Mouse (Mus musculus) frontal cortex, postnatal 36 days (tissue): ENCODE measurements around the gene Nfkbib.
A peak's percentile ranks its signal among the peaks of the same experiment; 100 is the strongest.

Experiments used
- DNase-seq, 2 experiments: peaks; one replicate each; pipeline ENCODE4 v3.0.0; 2022; ENCODE audit warnings: low spot score in 2 of 2

Nfkbib gene

DNA sequence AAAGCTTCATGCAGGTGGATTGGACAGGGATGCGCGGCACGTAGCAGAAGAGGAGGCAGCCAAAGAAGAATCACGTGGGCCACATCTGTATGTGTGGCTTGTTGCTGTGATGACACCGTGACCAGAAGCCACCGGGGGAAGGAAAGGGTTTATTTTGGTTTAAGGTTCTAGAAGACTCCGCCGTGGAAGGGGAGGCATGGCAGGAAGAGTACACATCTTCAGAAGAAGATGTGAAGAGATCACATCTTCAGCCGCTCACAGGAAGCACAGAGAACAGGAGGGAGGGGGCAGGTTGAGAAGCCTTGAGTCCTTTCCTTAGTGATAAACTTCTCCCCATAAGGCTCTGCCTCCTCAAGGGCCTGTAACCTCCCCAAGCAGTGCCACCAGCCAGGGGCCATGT lies 32.7 kb upstream of the Nfkbib start:
- DNase-seq: no peak

DNA sequence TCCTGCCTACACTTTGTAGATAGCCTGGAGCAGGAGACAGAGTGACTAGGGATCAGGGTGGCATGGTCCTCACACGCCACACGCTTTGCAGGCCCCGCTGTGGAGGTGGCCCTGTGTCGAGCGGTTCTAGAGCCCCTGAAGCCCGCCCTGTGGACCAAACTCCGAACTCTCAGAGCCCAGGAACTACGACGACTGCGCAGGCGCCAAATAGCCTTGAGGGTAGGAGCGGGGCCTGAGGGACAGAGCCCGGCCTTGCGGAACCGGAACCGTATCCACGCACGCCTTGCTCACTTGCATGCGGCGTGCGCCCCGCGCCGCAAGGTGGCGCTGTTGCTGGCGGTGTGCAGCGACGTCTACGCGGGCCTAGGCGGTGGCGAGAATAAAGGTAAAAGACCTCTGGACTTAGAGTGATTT lies 29.3 kb upstream of the Nfkbib start:
- DNase-seq: peak; percentile 66 to 77

DNA sequence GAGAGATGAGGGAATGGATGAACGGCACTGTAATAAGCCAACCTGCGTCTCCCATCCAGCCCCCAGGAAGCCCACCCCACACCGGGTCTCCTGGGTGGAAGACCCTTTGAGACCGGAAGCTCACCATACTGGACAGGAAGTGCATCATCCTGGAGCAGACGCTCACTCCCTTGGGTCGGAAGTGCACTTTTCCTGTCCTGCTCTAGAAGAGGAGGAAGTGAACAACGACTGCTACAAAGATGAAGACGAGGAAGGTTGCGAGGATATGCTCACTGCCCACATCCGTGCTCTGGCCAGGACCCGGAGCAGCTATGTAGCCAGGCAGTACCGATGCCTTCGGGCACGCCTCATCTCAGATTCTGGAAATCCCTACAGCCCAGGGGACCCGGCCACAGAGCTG lies 28.5 kb upstream of the Nfkbib start:
- DNase-seq: no peak

DNA sequence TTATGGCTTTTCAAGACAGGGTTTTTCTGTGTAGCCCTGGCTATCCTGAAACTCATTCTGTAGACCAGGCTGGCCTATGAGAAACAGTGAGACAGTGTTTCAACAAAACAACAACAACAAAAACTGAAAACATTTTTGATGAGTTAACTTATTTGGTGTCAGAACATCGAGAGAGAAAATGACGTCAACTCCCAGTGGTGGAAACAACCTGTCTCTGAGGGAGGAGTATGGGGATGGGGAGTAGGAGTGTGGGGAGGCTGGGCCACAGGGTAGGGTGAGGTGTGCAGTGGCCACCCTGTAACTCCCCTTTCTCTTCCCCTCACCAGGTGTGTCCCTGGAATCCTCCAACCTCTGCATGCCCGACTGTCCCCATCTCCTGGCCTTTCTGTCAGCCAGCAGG lies 27.2 kb upstream of the Nfkbib start:
- DNase-seq: no peak

DNA sequence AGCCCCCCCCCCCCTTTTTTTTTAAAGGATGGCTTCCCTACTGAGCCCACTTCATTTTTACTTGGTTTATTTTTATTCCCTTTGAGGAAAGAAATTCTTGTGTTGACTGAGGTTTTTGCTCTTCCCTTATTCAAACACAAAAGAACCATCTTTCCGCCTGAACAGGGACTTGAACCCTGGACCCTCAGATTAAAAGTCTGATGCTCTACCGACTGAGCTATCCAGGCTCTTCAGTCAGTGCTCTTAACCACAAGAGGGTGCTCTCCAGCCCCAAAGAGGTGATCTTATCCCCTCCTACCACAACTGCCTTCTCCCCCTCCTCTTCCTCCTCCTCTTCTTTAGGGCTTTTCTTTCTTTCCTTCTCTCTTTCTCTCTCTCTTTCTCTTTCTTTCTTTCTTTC lies 26.5 kb upstream of the Nfkbib start:
- DNase-seq: no peak

DNA sequence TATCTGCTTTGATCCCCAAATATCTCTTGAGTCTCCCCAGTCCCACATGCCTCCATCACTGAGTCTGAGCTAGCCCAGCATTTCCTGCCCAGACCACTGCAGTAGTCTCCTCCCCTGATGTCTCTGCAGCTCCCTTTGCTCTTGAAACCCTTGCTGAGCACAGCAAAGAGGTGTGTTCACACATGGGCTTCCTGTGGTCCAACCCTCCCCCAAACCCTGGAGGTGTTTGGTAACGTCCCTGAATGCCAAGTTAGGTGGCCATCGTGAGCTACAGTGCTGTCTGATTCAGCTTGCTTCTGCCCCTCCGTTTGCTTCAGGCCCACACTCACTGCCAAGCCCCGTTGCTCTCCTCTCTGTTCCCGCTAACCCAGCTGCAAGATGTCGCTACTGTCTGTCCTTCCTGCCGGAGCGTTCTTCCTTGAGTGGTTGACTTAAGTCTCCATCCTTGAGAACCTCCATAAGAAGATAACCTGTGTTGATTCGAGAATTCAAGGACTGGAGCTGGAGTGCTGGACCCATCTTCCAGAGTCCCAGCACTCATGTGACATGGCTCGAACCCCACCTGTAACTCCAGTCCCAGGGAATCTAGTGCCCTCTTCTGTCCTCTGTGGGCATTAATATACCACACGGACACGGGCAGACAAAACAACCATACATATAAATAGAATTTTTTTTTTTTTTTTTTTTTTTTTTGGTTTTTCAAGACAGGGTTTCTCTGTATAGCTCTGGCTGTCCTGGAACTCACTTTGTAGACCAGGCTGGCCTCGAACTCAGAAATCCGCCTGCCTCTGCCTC lies 25.3 kb upstream of the Nfkbib start:
- DNase-seq: no peak

DNA sequence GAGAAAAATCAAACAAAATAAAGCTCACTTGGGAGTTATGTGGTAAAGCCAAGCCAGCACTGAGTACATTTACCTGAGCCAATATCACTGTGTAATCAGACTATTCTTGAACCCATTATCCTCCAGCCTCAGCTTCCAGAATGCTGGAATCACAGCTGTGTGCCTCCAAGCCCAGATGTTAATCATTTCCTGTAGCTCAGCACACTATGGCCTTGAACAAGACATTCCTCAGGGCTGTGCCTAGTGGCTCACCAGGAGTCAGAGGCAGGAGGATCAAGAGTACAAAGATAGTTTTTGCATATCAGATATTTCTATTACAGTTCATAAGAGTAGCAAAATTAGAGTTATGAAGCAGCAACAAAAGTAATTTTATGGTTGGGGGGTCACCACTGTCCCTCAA lies 24.4 kb upstream of the Nfkbib start:
- DNase-seq: no peak

DNA sequence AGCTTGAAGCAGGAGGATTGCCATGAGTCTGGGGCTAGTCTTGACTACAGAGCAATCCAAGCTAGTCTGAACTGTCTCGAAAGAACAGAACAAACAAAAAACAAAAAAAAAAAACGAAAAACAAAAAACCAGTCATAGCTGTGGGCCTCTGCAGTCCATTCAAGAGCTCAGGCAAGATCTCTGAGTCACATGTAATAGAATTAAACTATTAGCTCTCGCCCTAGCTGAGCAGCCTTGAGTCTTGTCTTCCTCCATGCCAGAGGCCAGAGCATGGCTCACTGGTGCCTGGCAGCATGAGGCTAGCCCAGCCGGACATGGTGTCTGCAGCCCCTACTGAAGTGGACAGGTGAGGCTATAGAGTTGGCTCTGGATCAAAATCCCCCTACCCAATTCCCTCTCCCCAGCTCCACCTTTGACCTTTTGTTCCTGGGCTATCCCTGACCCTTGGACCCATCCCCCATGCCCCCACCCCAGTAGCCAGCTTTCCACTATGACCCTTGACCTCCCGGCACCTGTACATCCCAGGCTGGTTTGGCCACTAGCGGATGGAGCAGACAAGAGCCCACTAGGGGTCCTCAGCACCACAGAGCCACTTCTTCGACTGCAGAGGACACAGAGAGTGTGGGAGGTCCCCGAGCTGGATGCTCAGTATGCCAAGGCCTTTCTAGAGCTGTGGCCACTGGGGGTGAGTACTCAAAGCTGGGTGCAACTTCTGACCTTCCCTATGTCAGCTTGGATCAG lies 22.9 kb upstream of the Nfkbib start:
- DNase-seq: no peak

DNA sequence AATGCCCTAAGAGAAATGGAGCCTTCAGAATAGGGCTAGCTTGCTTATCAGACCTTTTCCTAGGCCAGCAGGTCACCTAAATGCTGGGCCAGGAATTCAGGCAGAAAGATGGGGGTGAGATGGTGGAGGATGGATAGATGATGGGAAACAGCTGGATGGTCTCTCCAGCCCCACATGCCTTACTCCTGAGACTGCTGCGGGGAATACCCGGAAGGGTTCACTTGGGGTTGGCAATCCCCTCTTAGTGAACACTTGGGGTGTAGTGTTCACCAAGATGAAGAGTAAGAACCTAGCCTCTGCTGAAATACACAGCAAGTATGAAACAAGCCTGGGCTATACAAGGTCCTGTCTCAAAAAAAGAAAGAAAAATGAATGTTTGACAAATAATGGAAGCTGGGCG lies 21.9 kb upstream of the Nfkbib start:
- no peak for DNase-seq

DNA sequence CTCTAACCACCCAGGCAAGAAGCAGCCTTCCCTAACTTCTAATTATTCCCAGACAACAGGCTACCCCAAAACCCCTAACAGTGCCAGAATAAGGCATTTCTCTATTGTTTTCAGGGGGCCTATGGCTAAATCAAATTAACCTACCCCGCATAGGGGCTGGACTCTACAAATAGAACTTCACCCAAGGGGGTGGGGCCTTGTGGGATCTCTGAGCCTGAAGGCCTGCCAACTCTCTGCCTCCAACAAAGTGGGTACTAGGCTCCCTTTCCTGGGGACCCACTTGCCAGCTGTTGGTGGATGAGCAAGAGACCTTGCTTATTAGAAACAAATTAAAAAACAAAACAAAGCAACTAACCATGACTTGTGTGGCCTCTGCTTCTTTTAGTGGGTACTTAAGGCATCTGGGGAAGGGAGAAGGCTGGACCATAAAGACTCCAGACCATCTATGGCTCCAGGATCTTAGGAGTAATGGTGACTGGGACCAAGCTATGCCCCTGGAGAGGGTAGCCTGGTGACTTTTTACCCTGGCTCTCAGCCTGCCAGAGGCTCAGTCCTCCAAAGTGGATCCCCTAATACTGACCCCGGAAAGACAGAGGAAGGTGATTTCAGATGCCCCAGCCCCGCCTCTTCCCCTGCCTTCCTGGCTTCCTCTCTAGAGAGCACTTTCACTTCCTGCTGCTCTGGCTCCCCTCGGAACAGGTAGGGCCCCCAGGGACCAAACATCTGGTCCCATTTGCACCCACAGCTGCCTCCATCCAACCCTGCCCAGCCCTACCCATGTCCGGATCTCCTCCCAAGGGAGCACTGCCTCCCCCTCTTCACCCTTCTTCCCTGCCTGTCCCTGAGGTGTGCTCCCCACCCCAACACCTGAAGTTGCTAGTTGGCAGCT lies 21.2 kb upstream of the Nfkbib start, which contains the start of gene Rinl:
Gene Rinl, plus strand, starts transcription at position 663 of the 889 bp plus-strand sequence.
- DNase-seq: no peak

DNA sequence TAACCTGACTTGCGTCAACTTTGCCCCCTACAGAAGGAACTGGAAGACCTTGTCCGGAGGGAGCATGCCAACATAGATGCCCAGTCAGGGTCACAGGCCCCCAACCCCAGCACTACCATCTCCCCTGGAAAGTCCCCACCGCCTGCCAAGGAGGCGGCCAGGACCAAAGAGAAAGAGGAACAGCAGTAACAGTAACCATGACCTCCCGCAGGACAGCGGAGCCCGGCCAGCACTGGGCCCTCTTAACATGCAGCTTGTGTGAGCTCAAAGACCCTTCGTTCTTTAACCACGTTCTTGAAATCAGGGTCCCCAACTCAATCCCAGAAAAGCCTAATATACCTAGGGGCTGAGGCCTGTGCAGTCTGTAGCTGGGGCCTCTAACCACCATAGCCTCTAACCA lies 20.6 kb upstream of the Nfkbib start:
- no peak for DNase-seq

DNA sequence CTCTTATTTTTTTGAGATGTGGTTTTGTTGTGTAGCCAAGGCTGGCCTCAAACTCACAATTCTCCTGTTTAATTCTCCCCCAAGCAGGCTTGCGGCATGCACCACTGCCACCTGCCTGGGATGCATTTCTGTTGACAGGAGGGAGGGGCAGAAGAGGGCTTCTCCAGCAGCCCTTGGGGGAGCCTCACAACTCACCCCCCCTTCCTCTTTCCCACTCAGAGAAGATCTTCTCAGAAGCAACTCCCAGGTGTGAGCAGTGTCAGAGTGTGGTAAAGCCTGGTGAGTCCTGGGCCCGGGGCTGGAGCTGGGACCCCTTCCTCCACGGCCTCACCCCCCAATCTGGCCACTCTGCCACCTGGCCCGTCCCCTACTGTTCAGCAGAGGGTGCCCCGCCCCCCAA lies 17.8 kb upstream of the Nfkbib start:
- no peak for DNase-seq

DNA sequence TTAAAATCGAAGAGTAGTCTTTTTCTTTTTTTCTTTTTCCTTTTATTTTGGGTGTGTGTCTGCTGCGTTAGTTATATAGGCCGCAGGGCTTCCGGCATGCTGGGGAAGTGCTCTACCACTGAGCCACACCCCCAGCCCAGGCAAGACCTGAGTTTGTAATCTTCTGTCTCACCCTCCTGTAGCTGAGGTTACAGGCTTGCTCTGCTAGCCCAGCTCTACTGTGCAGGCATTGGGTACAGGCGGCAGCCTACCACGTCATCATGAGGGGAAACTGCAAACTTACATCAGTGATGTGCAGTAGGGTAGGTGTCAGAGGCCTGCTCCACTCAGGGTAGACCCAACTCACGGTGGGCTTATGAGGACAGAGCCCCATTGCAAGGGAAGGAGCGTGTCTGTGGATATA lies 13.9 kb upstream of the Nfkbib start:
- DNase-seq: no peak

DNA sequence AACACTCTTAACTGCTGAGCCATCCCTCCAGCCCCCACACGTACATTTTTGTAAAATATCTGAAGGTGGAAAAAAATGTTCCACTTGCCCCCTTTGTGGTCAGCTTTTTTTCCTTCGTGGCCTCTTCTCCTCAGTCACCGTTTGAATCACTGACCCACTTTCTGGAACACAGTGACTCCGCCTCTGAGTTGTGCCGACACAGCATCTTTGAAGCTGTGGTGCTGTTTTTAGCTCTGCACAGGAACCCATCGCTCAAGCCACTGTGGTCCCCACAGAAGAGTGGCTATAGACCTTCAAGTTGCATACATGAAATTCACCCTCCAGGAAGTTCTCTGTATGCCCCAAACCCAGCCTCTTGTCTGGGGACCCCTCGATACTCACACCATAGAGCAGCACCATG lies 13.5 kb upstream of the Nfkbib start:
- peak; percentile 45 to 49 for DNase-seq

DNA sequence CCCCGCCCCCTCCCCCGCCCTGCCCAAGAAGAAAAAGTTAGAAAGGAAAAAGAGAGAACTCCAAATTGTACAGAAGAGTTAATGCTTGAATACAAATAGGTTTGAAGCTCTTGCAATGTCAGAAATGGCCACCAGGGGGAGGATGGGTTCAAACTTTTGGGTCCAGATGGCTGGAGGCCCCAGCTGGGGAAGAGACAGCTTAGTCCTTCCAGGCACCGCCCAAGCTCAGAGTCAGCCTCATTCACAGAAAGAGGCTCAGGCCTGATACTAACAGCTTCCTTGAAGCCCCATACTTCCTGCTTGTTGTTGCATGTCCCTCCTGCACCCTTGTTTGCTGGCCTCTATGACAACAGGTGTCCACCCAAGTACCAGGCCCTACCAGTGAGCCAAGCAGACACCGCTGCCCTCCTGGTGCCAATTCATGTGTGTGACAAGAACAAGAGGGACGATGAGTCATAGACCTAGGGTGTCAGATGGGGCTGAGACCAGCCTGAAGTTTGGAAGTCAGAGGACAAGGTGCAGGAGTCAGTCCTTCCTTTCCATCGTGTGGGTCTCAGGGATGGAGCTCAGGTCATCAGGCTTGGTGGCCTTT lies 12.9 kb upstream of the Nfkbib start:
- peak; percentile 89 to 91 for DNase-seq

DNA sequence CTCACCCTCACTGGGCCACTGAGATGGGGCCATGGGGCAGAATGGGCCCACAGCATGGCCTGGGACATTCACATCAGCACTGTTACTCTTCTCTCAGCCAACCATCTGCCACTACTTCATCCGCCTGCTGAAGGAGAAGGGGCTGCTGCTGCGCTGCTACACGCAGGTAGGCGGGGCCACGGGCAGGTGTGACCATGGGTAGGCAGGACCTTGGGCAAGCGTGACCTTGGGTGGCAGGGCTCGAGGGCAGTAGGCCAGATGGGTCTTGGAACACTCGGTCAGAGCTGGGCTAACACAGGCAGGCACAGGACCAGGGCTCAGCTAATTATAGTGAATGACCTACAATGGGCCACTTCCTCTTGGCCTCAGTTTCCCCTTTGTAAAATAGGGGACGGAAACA lies 11.5 kb upstream of the Nfkbib start:
- DNase-seq: no peak

DNA sequence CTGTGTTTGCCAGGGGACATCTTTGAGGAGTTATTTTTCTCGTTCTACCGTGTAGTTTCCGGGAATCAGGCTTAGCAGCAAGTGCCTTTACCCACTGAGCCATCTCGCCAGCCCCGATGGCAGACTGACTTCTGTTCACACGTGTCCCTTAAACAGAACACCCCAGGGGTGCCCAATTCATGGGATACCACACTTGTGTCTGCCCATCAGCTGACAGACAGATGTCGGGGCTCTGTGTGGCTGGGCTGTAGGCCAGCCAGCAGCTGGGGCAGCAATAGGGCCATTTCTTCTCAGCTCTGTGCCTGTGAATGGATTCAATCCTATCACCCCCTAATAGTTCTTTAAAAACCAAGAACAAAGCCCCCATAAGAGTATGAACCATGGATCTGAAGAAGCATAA lies 7.8 kb upstream of the Nfkbib start:
- DNase-seq: no peak

DNA sequence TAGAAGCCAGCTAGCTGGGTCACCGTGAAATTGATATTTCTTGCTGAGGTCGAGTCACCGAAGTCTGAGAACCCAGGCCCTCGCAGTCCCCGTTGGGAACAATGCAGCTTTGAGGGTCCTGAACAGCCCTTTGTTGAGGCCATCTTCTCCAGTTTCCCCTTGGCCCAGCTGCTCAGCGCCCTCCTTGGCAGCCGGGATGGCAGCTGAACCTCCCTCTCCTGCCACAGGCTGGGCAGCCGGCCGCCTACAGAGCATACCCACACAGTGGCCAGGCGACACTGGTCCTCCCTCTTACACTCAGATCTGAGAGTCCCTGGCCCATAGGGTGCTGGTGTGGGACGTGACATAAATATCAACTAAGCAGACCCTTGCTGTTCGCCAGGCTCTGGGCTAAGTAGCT lies 6.9 kb upstream of the Nfkbib start:
- no peak for DNase-seq

DNA sequence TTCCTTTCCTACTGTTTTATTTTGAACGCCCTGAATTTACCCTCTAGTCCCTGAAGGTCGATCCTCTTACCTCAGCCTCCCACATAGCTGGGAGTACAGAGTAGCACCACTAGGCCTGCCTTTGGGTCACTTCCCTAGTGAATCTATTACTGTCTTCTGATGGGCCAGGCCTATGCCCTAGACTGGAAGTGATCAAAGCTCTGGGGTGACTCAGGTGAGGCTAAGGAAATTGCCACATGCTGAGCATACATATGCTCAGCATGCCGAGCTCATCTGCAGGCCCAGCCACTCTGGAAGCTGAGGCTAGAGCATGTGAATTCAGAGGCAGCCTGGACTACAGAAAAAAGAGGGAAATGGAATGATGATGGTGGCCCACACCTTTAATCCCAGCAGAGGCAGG lies 5.9 kb upstream of the Nfkbib start:
- DNase-seq: no peak

DNA sequence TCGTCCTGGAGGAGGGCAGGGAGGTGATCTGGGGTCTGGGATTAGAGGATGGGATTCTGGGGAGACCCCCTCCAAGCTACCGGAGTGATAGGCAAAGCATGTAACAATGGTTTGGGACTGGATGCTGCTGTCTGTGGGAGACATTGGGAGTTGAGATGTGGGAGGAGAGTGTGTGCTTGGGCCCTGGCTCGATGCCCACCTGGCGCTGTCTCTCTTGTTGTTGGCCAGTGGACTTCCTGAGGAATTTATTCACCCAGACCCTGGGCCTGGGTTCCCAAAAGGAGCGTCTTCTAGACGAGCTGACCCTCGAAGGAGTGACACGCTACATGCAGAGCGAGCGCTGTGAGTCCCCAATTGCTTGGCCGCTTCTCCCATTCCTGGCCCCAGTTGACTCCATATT lies 4.6 kb upstream of the Nfkbib start:
- no peak for DNase-seq

DNA sequence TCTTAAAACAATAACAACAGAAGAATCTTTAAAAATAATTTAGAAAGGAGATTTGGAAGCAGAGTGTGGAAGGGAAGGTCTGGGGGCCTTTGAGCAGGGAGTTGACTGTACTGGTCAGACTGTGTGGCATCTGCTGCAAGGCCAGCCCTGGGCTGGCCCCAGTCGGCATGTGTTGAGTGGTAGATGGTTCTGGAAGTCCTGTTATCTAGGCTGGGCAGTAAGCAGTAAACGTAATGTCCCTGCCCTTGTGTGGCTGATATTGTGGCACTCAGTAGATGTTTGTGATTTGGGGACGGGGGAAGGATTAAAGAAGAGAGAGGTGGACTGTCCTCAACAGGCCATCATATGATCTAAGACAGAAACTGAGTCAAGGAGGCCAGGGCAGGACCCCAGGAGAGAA lies 3.0 kb upstream of the Nfkbib start:
- DNase-seq: no peak

DNA sequence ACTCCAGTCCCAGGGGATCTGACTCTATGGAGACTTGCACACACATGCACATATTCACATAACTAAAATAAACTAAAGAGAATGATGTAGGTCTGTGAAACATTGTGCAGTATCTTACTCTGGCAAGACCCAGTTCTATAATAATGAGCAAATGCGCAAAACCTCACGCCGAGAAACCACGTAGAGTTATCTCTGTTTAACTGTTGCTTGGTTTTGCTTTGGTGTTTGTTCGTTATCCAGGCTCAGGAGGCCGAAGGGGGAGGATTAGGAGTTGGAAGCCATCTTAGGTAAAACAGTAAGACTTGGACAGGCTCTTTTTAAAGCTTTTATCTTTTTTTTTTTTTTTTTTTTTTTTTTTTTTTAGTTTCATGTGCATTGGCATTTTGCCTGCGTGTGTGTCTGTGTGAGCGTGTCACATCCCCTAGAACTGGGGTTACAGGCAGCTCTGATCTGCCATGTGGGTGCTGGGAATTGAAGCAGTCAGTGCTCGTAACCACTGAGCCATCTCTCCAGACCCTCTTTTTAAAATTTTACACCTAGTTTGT lies 2.2 kb upstream of the Nfkbib start:
- no peak for DNase-seq
